Comparison of ENCODE assay signal across 17 mouse cellular contexts in the genomic region with DNA sequence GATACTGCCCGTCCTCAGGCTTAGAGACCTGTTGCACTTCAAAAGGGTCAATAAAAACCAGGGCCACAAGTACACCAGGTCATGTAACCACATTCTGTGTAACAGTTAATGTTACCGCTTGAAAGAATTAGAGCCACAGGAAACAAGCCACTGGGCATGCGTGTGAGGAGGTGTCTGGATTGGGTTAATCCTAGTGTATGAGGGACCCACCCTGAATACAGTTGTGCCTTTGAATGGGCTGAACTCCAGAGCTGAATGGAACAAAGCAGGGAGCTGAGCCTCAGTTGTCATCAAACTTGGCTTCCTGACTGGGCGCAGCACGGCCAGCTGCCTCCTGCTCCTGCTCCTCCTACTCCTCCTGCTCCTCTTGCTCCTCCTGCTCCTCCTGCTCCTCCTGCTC.
DNase-seq lines count a peak whose midpoint lies in the region; ATAC-seq lines count a peak whose summit lies in the region.
"Had no signal": no experiment of that assay in that cellular context is flagged by ENCODE, and none has a peak within 500 bp of the region (broad histone marks: within the 10 kb centered on the region; RNA-seq: fewer than 3 reads in every experiment).

No protein-coding gene starts in this region.

- peak; percentile 55 for DNase-seq in 3T3-L1 (ENCODE audit: low read depth, low spot score)
- DNase-seq in CD4-positive helper T cell, adult 2 months (ENCODE audit: low read depth, low spot score): peak; percentile 14
- no peak for DNase-seq in heart, postnatal 10 days
- no peak for DNase-seq in thymus, postnatal 14 days
- no peak for DNase-seq in urinary bladder, adult 18-20 months (ENCODE audit: low spot score in 2 of 2)
- DNase-seq in spleen, postnatal 36 days (ENCODE audit: low spot score in 2 of 2): no peak
- DNase-seq: adrenal gland, postnatal 14 days; cerebellum, adult 8-10 months; gastrocnemius, postnatal 14 days; heart, adult 11 months; heart, postnatal 14 days; kidney, adult 2 months; kidney, postnatal 10 days; lung, postnatal 4 days had no signal

- intact Hi-C loops in heart, postnatal 10 days (cut with DNase I): no loop called here

- ATAC-seq in common myeloid progenitor, adult 5-6 weeks (replicated peaks; ENCODE audit: low read depth, poor library complexity, severe bottlenecking): peak; percentile 39; the same call in 1 of the 2 replicates
- ATAC-seq in megakaryocyte-erythroid progenitor cell, adult 5-6 weeks (replicated peaks; ENCODE audit: low FRiP score, low TSS enrichment, poor library complexity, severe bottlenecking): peak; percentile 37; the same call in 1 of the 2 replicates
- ATAC-seq: forebrain, embryonic 16.5 days had no signal

Comparison
In these comparisons a context has a peak if more than half of its experiments do, and no peak if none do; other contexts are left out.
1. DNase-seq: peak in 3T3-L1 (single experiment) and CD4-positive helper T cell, adult 2 months (single experiment); none in heart, postnatal 10 days (0 of 2), thymus, postnatal 14 days (single experiment), urinary bladder, adult 18-20 months (0 of 2) and spleen, postnatal 36 days (0 of 2).